Mouse (Mus musculus) adrenal gland, postnatal 10 days (tissue): ENCODE data around the gene Cinp. TPM values are rescaled to one million over a fixed set of nuclear protein-coding genes. Genes with fewer than 3 reads are reported as not detected.

Source experiments
- DNase-seq: peaks from one replicate; pipeline ENCODE4 v3.0.0; 2021; ENCODE audit warnings: mixed read lengths
- total RNA-seq, 2 experiments: library from RNA; stranded (reverse); gene quantifications; 2 replicates each; pipeline ENCODE4 v1.2.3; 2021

Gene Cinp
- total RNA-seq, 2 experiments from 2014 or later: 40.5 to 46.3 TPM

- DNase-seq: no peak
Measured at GRCm38 (mm10) chr12:110830293-110831024, 58.5 kb downstream of the Cinp start.

GRCm38 (mm10) chr12:110828908-110829307 lies 60.0 kb downstream of the Cinp start:
- no peak for DNase-seq

Other genes with a start within 250 kb of the Cinp start
- gene 1700001K19Rik, start 206.5 kb downstream of the Cinp start, total RNA-seq: not detected
- 100 to 1,000 TPM; 271 to 276 TPM for gene Hsp90aa1, start 186.4 kb downstream of the Cinp start, total RNA-seq
- gene Wdr20, start 151.2 kb downstream of the Cinp start, total RNA-seq: 10 to 100 TPM; 37.2 to 45.6 TPM
- gene Mok, start 48.2 kb downstream of the Cinp start, total RNA-seq: 1 to 10 TPM; 1.4 to 1.6 TPM
- gene Zfp839, start 38.9 kb downstream of the Cinp start, total RNA-seq: 10 to 100 TPM; 11.4 to 15.4 TPM
- 10 to 100 TPM in 1 of 2 experiments, 1 to 10 TPM in 1; 8.9 to 10.3 TPM for gene Tecpr2, start 119 bp upstream of the Cinp start, total RNA-seq
- 10 to 100 TPM; 35.7 to 49.7 TPM for gene Ankrd9, start 89.9 kb upstream of the Cinp start, total RNA-seq
- gene Rcor1, start 150.2 kb upstream of the Cinp start, total RNA-seq: 10 to 100 TPM; 38.5 to 39.2 TPM